Mouse (Mus musculus) T-helper 1 cell (primary cell): ENCODE results near the gene Pcsk4.

Experiments
- in situ Hi-C: fragments of 300-600 bp; cut with MboI, MseI; formaldehyde crosslinking; loops from one replicate; pipeline ENCODE4 v1.15.1; 2025; ENCODE audit warnings: high pct_unique_total_duplicates

The Pcsk4 gene

GRCm38 (mm10) chr10:80298571-80299281, 30.6 kb downstream of the Pcsk4 start:
- in situ Hi-C loops = no loop called here

- in situ Hi-C loops = no loop called here
Observed at GRCm38 (mm10) chr10:80297526-80298133, 31.7 kb downstream of the Pcsk4 start.

GRCm38 (mm10) chr10:80296824-80297223, 32.5 kb downstream of the Pcsk4 start:
- in situ Hi-C loops = no loop called here

DNA sequence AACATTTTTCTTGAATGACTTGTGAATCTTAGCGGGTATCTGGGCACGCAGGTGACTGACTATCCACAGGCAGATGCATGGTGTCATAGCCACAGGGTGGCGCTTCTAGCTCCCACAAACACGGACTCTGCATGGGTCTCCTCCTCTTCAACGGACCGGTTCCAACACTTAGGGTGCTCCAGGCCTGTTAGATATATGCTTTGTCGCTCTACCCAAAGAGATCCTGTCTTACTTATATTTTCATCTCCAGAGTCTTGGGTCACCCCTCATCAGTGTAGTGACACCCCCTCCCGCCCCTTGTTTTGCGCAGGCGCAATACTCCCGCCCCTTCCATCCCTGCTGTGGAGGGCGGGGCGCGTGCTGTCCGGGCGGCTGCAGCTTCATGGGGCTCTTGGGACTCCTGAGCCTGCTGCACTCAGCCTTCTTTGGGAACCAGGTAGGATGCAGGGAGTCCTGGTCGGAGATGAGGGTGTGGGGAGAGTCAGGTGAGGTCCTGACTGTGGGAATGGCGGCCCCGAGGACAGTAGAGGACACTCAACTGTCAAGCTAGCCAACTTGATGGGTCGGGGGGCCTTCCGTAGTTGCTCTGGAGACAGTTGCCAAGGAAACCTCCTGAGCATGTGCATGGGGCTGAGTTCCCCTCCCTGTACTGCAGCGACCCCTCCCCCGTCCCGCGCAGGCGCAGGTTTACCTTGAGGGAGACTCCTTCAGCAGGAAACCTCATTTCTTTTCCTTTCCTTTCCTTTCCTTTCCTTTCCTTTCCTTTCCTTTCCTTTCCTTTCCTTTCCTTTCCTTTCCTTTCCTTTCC, 33.5 kb downstream of the Pcsk4 start, which contains the start of gene Apc2:
Apc2 (plus strand) TSS at position 360 of the 808 bp plus-strand sequence.
- in situ Hi-C loops = no loop called here

DNA sequence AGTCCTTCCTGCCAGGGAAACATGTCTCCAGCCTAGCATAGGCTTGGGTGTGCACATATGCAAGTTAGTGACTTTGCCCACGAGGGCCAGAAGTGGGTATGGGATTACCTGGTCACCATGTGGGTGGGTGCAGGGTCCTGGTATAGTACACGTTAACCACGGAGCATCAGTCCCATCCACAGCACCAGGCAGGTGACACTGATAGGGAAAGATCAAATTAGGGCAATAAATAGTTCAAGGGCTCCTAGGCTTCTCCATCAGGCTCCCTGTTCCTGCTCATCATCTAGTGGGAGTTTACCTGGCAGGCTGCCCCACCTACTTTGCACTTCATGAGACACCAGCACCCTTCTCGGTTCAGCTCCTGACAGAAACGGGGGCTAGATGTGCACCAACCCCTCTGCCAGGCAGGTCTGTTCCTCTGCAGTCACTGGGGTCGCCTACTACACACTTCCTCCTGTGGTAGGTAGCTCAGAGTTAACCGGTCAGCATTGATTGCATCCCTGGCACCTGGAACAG, 34.5 kb downstream of the Pcsk4 start:
- in situ Hi-C loops = no loop called here

- in situ Hi-C loops = no loop called here
Observed at GRCm38 (mm10) chr10:80294311-80294710, 35.0 kb downstream of the Pcsk4 start.

- in situ Hi-C loops = no loop called here
Observed at GRCm38 (mm10) chr10:80293325-80293724, 36.0 kb downstream of the Pcsk4 start.

DNA sequence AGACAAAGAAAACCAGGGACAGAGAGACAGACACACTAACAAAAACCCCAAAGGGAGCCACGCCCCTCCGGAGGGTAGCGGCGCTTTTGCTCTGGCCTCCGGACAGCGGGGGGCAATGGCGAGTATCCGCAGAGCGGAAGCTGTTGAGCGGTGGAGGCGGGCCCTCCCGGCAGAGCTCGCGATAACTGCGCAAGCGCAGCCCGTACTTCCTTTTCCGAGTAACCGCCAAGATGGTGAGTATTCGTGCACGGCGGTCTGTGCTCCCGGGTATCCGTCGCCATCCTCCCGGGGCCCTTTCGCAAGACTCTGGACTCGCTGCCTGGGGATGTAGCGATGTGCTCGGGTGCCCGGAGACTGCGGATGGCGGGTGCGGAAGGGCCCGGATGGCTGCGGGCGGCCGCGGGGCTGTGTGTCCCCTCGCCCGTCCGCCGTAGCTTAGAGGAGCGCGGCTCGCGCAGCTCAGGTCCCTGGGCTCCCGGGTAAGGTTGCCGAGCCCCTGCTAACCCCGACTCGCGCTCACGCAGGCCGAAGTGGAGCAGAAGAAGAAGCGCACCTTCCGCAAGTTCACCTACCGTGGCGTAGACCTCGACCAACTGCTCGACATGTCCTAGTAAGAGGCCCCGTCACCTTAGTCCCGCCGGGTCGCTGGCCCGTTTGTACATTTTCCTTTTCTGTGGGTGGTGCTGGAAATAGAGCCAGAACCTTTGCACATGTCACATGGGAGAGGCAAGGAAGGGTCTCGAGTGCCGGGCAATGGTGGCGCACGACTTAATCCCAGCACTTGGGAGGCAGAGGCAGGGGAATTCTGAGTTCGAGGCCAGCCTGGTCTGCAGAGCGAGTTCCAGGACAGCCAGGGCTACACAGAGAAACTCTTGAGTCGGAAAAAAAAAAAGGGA, 36.8 kb downstream of the Pcsk4 start, which contains the start of gene Rps15:
Rps15 (plus strand) TSS at position 203 of the 896 bp plus-strand sequence.
- in situ Hi-C loops = no loop called here

DNA sequence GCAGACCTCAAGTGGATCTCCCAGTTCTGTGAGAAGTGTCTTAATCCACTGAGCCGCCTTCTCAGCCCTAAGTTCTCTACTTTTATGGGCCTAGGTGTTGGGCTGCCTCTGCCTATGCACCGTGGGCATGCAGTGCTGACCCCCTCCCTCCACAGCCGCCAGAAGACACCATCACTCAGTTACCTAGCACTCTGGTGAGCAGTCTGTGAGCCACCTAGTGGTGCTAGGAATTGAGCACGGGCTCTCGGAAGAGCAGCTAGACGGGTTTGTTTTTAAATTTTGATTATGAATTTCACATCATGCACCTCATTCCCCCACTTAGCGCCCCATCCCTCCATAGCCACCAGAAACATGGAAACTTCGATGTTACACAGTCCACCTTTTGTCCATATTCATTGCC, 40.6 kb downstream of the Pcsk4 start:
- in situ Hi-C loops = no loop called here

- in situ Hi-C loops = no loop called here
Observed at GRCm38 (mm10) chr10:80288097-80288496, 41.2 kb downstream of the Pcsk4 start.

GRCm38 (mm10) chr10:80285222-80286070, 43.9 kb downstream of the Pcsk4 start:
- in situ Hi-C loops = no loop called here

DNA sequence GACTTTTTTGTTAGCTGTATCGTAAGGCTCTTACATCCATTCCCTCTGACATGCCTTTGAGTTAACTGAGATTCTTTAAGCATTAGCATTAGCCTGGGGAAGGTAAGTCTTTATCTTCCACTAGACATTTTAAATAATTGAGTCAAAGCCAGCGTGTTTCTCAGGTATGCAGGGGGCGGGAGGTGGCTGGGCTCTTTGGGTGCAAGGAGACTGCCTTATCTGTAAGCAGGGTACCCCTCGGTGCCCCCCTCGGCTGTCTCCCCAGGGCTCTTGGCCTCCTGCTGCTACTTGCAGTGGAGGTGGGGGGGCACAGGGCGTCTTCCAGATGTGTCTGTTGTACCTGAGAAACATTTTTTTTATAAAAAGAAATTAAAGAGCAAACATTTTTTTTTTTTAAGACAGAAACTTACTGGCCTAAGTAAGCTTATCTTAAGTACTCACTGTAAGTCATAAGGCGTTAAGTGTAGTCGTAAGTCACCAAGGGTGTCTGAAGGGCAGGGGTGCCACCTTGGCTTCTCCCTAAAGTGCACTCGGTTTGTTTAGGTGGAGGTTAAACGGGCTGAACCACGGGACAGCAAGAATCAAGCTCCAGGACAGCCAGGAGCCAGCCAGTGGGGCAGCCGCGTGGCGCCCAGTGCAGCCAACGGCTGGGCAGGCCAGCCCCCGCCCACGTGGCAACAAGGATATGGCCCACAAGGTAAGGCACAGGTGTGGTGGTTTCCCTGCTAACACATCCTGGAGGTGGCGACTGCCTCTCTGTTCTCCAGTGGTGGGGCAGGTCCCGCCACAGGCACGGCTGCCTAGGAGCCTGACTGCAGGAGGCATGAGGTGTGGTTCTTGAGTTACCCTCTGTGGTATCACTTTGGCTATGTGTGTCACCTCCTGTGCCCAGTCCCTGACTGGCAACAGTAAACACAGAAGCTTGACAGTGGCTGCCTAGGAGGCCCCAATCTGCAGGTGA, 46.5 kb downstream of the Pcsk4 start:
- in situ Hi-C loops = no loop called here

DNA sequence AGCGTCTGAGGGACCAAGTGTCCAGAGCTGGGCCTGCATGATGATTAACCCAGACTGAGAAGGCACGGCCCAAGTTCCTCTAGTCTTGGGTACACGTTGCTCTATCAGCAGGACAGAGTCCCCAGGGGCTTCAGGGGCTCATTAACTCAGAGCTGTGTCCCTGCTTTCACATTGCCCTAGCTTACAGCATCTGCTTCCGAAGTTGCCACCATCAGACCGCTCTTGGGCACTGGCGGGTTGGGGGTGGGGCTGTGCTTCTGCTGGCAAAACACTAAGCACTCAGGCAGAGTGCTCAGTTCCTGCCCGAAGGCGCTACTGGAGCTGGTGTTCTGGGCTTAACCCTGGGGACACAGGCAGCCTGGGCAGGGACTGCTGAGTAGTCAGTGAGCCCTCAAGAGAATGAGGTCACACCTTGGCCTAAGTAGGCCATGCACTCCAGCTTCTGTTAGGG, 47.4 kb downstream of the Pcsk4 start:
- in situ Hi-C loops = no loop called here

- in situ Hi-C loops = no loop called here
Observed at GRCm38 (mm10) chr10:80281304-80281703, 48.0 kb downstream of the Pcsk4 start.

DNA sequence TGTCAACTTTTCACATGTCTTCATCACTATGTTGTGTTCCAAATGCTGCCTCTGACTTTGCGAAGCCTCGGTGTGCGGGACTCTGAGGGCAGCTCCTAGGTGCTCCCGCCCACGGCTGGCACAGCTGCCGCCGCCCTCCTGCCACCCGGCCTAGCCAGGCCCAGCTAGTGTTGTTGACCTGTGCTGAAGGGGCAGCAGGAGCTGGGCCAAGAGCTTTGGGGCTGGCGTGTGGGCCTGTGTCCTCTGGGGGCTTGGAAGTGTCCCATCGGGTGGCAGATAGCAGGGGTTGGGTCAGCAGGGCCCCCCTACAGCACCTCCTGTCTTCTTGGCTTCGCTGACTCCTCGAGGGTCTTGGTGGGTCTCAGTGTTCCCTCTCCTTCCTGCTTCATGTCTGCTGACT, 50.0 kb downstream of the Pcsk4 start:
- in situ Hi-C loops = no loop called here

GRCm38 (mm10) chr10:80278390-80278789, 50.9 kb downstream of the Pcsk4 start:
- in situ Hi-C loops = no loop called here

DNA sequence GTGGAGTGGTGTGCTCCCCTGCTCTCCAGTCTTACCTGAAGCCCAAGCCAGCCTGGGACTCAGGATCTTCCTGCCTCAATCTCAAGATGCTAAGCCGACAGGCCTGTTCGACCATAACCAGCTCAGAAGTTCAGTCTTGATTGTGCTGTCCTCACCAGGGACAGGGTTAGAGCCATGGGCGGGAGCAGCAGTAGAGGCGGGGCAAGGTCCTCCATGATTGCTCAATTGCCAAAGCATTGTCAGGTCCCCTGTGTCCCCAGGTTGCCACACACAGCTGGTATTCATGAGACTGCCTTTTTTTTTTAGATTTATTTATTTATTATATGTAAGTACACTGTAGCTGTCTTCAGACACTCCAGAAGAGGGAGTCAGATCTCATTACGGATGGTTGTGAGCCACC, 53.1 kb downstream of the Pcsk4 start:
- in situ Hi-C loops = no loop called here

DNA sequence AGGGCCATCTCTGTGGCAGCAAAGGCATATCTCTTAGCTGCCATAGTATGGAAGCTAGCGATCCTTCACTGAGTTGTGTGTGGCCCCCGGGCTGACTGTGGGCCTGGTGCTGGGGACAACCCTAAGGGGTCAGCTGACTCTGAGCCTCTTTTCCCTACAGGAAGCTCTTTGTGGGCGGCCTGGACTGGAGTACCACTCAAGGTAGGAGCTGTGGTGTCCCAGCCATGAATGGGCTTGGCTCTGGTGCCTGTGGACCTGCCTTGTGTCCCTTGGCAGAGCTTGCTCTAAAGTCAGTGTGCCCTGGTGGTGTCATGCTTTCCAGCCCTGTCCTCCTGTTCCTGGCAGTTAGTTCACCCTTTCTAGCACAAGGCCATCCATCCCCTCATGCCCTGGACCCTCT, 55.5 kb downstream of the Pcsk4 start:
- in situ Hi-C loops = no loop called here
